Mouse (Mus musculus): Measurements from ENCODE around the gene Mb21d2.

The Mb21d2 gene

DNA sequence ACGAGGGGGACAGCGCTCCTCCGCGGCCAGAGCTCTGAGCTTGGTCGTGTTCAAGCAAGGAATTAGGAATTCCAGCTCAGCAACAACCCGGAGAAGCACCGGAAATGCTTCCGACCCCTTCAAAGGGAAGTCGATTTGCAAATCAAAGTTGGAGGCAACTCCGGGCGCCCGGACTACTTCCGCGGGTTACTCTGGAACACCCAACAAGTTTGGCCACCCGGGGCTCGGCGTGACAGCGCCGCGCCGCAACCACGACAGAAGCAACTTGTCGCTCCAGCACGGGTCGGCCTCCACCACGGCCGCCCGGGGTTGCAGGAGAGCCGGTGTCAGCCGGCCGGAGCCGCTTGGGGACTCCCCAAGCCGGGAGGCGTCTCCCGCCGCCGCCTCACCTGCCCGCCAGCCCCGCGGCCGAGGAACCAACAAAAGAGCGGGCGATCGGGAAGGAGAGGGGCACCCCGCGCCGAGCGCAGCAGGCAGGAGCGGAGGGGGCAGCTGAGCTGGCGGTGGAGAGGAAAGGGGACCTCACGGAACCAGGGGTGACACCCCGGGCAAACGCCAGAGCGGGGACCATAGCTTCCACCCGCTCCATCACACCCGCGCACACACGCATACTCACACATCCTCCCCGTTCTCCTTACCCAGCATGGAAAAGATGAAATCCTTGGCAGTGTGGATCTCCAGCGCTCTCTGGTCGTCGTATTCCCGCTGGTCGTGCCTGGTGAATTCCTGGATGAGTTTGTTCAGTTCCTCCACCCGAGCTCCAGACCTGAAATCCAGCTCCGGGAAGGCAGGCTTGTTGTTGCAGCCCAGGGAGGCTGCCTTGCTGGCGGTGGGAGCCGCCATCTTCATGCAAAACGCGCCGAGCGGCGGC lies at the start of gene Mb21d2:
Gene Mb21d2, minus strand, starts transcription at position 859 of the 871 bp plus-strand sequence.
- DNase-seq (ENCODE audit: low read depth), result no peak

DNA sequence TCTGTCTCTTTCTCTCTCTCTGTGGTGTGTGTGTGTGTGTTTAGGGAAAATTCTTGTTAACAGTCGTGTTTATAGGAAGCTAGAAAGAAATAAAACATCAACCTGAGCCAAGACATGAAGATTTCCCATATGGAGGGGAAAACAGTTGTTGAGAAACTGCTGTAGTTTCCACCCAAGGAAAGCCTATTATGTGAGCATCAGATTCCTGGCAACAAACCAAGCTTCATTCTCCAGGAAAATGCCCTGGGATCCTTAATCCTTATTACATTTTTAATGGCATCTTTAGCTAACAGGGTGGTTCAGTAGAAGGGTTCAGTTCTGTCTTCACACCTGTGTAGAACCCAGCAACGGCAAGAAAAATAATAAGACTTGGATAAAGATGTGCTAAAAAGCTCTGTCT lies 36.8 kb upstream of the Mb21d2 start:
- DNase-seq (ENCODE audit: low read depth), result no peak

DNA sequence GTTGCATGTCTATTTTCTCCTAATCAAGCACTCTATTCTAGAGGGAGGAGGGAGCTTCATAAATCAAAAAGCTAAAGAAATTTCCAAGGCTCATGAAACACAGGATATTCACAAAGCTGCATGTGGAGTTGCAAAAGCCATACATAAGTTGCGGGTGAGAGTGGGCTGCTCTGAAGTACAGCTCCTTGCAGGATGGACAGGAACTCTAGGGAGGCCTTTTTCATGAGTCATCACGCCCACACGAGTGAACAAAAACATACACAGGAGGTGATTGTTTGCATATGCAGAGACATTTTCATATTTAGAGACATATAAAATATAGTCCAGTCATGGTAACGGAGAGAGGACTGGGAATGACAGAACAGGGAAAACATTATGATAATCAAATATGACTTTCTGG lies 34.6 kb upstream of the Mb21d2 start:
- no peak for DNase-seq (ENCODE audit: low read depth)

DNA sequence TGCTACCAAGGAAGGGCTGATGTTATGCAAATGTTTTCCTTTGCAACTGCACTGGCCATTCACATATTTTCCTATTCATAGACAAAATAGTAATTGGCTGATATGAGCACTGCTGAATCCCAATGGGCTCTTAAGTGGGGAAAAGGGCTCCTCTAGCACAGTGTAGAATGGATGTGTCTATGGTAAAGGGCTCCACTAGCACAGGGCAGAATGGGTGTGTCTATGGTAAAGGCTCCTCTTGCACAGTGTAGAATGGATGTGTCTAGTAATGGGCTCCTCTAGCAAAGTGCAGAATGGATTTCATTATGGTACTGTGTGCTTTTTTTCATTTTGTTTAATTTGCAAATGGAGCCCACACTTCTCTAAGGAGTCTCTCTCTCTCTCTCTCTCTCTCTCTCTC lies 33.5 kb upstream of the Mb21d2 start:
- DNase-seq (ENCODE audit: low read depth), result no peak

DNA sequence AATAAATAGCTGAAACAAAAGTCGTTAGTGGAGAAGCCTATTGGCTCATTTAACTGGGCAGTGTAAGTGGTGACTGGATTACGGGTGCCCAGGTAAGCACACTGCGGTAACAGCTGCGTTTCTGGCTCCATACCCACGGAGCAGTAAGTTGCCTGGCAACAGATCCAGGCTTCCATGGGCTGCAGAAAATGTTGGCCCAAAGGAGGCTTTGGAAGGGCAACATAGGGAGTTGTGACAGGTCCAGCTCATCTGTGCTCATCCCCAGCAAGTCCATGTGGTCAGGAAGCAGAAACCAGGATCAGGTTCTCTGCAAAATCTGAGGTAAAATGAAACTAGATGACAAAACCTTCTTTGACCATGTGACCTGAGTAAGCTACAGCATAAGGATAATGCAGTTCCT lies 20.3 kb upstream of the Mb21d2 start:
- DNase-seq (ENCODE audit: low read depth), result no peak

DNA sequence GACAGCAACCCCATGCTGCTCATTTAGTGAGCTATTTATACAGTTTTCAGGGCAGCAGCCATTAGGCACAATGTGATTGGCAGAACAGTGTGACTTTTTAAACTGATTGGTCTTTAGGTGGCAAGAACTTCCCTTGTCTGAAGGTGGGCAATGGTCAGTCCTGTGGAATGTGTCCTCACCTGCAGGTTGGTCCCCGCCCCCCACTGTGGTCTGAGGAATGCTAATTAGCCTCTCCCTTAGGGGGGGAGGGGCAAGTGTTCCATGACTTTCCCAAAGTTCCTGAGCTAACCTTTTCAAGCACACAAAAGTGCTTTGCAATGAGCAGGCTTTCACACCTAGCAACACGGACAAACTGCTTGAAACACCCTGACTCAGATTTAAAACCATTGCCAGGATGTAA lies 13.8 kb upstream of the Mb21d2 start:
- no peak for DNase-seq (ENCODE audit: low read depth)

DNA sequence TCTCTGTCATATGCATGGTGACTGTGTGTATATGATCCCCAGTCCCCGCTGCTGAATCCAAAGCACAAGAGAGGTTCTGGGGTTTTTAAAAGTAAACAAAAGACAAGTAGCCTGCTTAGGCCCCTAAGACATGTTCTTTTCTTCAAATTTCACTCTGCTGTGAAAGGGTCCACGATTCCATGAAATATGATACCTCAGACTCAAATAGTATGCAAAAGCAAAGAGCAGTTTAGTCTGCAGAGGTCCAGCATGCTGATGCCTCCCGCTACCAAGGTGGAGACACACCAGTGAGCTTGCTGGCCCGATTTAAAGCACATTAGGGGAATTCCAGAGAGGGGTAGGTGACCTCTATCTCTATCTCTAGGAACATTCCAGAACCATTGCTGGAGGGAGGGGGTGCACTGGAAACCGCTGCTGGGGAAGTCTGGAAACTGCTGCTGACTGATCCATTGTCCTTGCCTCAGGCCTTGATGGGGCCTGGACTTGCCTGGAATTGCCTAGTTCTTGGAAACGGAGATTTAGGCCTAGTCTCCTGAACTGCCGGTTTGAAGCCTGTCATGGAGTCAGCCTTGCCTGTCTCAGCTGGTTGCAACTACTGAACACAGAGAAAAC lies 6.8 kb upstream of the Mb21d2 start:
- no peak for DNase-seq (ENCODE audit: low read depth)

DNA sequence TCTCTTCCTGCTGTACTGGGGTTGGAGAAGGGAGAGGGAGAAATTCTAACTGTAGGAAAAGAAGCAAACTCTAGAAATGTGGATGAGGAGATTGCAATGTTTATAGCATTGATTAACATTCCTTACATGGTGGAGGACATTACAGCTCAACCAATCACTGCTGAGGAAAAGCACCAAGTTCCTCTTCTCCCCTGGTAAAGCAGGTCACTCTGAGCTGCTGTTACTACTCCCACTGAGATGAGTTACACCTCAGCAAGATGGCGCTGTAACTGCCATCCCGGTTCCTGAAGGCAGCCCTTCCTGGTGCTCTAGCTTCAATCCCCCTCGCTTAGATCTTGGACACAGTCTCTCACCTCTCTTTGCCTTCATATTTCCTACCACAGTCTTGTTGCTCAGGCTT lies 6.2 kb upstream of the Mb21d2 start:
- DNase-seq (ENCODE audit: low read depth), result no peak

DNA sequence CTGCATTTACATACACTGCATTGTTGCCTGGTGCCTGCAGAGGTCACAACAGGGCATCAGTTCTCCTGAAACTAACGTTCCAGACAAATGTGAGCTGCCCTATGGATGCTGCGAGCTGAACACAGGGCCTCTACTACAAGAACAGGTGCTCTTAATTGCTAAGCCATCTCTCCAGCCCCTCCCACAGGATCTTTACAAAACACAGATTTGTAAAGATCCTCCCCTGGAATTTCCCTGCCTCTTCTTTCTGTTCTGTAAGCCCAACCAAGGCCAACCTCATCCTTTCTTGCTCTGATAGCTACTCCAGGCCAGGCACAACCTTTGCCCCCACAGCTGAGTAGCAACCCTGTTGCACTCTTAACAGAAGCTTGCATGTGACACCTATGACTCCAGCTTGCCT lies 1.7 kb upstream of the Mb21d2 start:
- DNase-seq (ENCODE audit: low read depth), result no peak

DNA sequence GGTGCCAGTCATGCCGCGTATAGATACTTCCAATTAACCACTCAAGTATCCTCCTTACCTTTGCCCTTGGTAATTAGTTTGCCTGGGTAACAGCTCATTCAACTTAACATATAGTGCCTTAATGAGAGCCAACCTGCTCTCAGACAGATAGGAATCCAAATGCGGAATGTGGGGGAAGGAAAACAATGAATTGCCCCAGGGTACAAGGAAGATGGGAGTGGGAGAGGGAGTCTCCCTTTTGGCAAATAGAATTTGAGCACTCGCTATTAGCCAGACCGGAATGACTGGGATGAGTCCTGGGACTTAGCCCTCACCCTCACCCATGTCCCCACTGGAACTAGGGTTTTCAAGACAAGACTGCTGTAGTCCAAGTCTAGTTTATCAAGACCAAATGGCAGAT lies 953 bp upstream of the Mb21d2 start:
- DNase-seq (ENCODE audit: low read depth), result no peak

DNA sequence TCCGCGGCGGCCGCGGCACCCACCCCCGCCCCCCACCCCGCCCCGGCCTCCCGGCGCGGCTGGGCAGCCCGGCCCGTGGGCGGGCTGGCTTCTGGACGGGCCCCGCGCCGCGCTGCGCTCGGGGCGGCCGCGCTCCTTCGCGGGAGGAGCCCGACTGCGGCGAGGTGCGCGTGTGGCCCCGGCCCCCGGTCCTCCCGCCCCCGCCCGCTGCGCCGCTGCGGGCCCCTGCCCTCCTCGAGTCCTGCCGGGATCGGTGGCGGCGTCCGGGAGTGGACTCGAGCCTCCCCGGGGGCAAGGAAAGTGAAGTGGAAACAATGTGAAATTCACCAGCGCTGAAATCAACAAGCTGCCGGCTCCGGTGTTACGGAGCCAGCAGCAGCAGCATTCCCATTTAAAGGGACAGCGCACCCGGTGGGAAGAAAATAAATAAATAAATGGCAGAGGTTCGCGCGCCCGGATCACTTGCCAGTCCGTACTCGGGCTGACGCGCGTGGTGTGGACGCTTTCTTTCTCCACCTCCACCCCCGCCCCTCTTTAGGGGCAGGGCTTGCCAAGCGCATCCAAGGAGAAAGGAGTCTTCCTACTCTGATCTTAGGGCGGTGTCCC lies 316 bp upstream of the Mb21d2 start:
- DNase-seq (ENCODE audit: low read depth), result no peak

DNA sequence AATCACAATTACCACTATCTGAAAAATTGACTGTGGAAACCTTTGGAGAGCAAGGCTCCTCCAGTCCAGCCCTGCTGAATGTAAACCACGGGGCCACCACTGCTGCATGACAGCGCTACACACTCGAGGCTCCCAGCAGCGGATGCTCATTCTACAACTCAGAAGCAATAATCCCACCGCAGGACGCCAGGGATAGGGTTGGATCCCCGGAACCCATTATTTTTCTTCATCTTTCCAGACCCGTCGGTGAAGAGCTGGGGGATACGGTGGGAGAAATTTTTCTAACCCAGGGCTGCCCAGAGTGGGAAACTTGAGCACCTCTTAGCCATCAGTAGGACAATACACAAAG lies 1.0 kb downstream of the Mb21d2 start:
- no peak for DNase-seq (ENCODE audit: low read depth)

DNA sequence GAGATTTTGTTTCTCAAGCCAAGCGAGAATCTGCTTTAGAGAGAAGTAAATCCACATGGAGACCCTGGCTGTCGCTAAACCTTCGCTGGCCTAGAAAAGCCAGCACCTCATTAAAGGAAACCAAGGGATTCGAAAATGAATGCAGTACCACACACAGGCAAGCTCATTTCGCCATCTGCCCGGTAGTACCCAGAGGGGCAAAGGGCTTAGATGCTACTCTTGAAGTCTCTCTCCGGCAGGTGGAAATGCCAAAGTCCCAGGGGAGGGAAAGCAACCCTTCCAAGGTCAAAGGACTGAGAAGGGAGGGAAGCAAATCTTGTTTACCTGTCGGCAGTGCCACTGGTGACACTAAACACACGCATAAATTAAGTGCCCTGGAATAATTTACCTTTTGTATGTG lies 2.1 kb downstream of the Mb21d2 start:
- DNase-seq (ENCODE audit: low read depth), result no peak

DNA sequence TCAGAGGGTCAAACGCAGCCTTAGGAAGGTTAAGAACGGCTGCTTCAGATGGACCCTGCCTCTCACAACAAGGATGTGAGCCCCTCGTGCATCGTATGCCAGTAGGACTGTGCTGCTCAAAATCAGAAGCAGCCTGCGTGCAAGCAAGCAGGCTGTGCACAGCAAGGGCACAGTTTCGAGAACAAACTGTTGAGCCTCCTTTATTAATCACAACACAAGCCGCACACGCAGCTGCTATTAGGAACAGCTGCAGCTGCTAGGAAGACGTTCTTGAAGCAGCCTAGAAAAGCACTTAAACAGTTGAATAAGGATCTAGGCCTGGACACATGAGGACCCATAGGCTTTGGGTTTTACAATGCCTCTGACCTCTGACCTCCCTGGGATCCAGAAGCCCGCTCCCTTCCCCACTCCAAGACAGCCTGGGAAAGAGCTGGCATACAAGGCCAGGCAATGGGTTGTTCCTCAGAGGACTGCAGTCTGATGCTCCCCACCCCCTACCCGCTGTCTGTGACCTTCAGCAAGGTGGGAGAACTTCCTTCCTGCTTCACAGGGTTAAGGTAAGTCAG lies 10.1 kb downstream of the Mb21d2 start:
- no peak for DNase-seq (ENCODE audit: low read depth)

DNA sequence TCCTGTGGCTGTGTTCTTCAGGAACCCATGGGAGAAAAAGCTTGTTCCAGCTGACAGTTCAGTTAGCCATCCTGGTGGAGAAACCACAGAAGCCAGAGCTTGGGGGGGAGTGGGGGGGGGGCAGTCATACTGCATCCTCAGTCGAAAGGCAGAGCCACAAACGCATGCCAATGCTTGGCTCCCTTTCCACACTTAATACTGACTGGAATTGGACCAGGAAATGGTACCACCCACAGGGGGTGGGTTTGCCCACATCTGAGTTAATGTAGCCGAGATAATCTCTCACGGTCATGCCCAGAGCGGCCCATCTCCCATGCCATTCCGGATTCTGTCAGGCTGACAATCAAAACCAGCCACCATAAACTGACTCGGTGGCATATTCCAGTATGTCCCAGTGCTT lies 14.1 kb downstream of the Mb21d2 start:
- DNase-seq (ENCODE audit: low read depth), result no peak

DNA sequence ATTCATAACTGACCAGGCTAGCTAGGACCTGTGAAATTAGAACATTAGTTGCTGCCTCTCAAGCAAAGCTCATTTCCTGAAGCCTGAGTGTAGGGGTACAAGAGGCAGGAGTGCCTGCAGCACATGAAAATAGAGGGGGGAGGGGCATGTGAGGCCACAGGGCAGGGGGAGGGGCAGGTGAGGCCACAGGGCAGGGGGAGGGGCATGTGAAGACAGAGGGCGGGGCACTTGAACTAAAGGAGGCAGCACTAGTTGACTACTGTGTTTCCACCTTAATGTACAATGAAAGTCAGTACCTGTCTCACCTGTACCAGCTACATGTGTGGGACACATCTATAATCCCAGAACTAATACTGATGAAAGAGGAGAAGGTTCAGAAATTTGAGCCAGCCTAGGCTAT lies 14.8 kb downstream of the Mb21d2 start:
- no peak for DNase-seq (ENCODE audit: low read depth)

DNA sequence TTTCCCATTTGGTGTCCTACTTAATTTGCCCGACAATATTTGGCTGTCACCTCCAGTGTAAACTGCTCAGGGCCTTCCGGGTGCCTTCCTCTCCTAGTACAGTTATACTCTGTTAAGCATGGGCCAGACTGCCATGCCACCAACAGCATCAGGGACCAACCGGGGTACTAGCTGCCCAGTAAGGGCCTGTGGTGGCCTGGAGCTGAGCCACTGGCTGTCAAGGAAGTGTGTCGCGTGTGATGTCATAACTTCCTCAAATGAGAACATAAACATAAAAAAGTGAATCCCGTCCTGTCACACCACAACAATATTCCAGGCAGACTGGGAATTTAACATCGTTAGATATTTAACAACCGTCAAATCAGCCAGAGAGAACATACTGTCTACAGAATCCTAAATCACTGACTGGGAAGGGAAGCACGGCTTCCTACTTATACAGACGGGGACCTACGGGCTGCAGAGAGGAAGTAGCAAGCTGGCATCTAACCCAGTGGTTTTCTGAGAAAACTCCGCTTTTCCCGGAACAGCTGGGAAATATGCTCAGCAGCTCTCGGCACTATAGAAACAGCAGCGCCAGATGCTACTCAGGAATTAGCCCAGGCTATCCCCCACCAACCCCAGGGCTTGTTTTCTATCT lies 17.9 kb downstream of the Mb21d2 start:
- no peak for DNase-seq (ENCODE audit: low read depth)

DNA sequence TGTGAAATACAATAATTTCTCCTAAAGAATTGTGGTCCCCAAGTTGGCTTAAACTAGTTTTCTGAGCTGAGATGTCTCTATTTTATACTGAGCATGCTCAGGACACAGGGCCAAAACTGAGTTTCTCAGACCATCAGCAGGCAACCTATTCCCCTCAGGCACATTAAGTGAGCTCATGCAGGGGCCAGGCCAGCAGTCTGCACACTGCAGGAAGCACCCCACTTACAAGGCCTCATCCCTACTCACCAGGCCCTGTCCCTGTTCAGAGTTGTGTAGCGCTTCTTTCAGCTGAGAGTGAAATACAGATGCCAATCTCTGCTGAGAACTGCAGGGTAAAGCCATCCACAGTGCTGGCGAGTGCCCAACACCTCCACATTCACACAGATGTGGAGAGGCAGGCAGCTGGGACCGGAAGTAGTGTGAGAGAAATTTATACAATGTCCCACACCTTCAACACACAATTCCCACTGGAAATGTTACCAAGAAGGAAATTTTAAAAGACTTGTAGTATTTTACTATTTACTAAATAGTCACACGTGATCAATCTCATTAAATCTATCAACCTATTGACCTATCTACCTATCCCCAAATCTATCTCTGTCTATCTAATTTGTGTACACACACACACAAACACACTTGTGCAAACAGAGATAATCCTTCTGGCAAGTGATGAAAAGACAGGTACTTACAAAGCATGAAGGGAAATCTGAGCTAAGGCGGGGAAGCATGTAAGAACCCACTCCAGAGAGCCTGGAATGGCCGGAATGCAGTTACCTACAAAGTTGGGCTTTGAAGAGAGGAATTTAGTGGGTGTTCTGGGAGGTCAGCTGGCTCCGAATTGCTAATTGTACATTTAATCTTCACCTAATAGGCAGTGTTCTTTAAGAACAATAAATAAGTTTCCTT lies 22.9 kb downstream of the Mb21d2 start:
- no peak for DNase-seq (ENCODE audit: low read depth)

DNA sequence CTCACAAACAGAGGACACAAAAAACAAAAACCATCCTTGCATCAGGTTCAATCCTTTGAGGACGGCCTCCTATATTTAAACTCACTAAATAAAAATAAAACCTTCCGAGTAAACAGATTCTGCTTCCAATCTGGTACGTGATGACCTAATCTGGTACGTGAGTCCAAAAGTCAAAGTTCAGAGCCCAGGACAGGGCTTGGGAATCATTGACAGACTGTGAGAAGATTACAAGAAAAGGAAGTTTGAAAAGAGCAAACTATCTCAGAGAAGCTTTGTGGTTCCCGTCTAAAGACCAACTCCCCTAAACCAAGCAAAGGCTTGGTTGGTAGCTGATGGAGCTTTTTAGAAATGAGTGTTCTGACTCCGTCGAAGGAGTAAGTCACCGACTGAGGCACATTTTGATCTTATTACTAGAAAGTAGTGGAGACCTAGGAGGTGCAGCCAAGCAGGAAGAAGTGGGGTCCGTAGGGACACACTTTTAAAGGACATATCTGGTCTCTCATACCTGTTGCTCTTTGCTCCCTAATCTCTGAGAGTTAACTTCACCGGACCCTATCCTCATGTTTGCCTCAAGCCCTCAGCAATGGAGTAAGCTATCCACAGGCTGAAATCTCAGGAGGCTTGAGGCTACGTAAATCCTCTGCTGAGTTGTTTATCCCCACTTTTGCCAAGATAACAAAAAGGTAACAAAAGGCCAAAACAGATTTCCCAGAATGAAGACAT lies 23.7 kb downstream of the Mb21d2 start:
- DNase-seq (ENCODE audit: low read depth), result no peak

DNA sequence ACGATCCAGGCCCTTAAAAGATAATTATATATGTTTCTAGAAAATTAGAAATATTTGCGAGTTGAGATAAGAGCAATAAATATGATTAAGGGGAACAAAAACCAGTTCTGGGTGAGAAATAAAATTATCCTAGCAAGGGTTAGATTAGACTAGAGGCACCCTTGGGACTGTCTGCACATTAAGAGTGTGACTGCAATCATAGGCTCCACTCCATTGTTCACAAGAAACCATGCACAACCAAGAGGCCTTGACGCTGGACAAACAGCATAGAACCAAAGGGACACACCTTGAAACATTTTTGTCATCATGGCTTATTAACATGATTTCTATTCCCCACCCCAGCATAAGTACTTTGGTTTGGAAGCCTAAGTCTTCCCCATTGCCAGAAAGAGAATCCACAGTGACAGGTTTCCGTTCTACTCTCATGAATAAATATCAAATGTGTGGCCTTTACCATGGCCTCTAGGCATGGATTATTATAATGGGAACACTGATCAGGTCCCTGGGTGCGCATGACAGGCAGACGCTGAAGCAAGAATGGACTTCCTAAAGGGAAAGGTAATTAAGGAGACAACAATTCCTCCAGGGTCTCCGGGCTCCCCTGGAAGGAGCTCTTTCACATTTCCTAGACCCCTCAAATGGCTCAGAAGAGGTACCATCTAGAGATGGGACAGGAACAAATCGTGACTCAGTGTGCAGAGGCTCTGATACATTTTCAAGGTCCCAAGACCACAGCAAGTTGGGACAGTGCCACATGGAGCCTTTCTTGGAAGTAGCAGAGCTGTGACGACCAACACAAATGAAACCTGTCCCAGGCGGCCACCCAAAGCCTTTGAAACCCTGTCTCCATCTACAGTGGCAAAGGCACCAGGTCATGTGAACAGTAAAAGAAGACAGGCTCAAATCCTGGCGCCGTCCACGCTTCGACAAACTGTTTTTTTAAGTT lies 26.6 kb downstream of the Mb21d2 start:
- DNase-seq (ENCODE audit: low read depth), result no peak
